Mouse (Mus musculus) retina, embryonic 14.5 days (tissue): ENCODE data around the gene Zfp987.
"Not testable (repeated sequence)": the region's sequence is repeated elsewhere in the genome, so short reads cannot be mapped to it uniquely, and the experiment has no call there.

Experiments
- DNase-seq: peaks from one replicate; pipeline ENCODE4 v3.0.0-alpha.2; 2015; ENCODE audit warnings: low spot score

Gene Zfp987

GRCm38 (mm10) chr4:146173378-146174226 lies 76.5 kb downstream of the Zfp987 start:
- not testable (repeated sequence) for DNase-seq
